Mouse (Mus musculus): ENCODE measurements around the gene Cnpy1. TPM values are rescaled to one million over a fixed set of nuclear protein-coding genes. Genes with fewer than 3 reads are reported as not detected.

The Cnpy1 gene
- polyA plus RNA-seq, 1 experiment from 2014 or later, result not detected

DNA sequence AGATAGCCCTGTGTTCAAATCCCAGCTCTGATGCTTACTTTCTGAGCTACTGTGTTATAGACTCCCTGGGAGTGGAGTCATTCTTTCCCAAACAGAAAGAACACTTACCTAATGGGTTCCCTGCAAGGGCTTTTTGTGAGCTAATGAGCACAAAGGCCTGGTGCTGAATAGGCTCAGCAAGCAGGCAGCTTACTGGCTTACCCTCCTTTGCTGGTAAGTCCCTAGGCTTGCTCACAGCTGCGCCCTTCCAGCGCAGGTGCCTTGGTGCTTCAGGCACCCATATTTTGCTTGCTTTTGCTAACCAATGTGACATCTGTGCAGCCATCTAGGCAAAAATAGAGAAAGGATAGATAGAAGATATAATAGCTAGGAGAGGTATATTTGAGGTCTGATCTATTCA lies 69.0 kb downstream of the Cnpy1 start:
- H3K36me3 ChIP-seq, result no peaks in the 10 kb centered on the region
- H3K4me3 ChIP-seq, result no peak overlapping the region
- no peaks in the 10 kb centered on the region for H3K9me3 ChIP-seq (replicated peaks)
- ATAC-seq (replicated peaks; ENCODE audit: insufficient number of reproducible peaks, insufficient read depth, low FRiP score, low read depth), result no peak
- H3K9ac ChIP-seq, result no peak overlapping the region
- H3K27ac ChIP-seq, result no peak overlapping the region
- H3K4me2 ChIP-seq, result no peak overlapping the region
- peaks cover 88% of the 10 kb centered on the region for H3K27me3 ChIP-seq
- H3K4me1 ChIP-seq (replicated peaks), result peaks cover 6% of the 10 kb centered on the region
- 8% methylated on average over 2 of the region's 2 CpGs for WGBS

DNA sequence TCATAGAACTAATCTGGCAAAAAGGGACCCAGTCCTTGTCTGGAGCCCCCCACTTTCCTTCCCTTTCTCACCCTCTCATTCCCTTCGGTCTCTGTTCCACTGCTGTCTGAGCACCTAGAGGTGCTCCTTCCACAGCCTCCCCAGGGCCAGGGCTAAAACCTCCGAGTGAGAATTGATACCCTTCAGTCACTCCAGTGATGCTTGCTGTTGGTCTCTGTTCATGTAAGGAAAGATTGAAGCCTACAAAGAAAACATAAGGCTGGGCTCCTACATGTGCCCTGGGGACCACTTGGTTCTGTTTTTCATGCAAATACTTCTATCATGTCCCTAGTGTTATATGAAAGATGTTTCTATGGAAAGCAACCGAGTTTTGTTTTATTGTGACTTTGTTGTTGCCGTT lies 69.6 kb downstream of the Cnpy1 start:
- 8% methylated on average over 4 of the region's 4 CpGs for WGBS
- H3K4me2 ChIP-seq, result no peak overlapping the region
- no peak for ATAC-seq (replicated peaks; ENCODE audit: insufficient number of reproducible peaks, insufficient read depth, low FRiP score, low read depth)
- H3K9ac ChIP-seq, result no peak overlapping the region
- H3K27ac ChIP-seq, result no peak overlapping the region
- H3K4me1 ChIP-seq (replicated peaks), result peaks cover 7% of the 10 kb centered on the region
- H3K4me3 ChIP-seq, result no peak overlapping the region
- no peaks in the 10 kb centered on the region for H3K9me3 ChIP-seq (replicated peaks)
- H3K36me3 ChIP-seq, result no peaks in the 10 kb centered on the region
- H3K27me3 ChIP-seq, result peaks cover 92% of the 10 kb centered on the region

DNA sequence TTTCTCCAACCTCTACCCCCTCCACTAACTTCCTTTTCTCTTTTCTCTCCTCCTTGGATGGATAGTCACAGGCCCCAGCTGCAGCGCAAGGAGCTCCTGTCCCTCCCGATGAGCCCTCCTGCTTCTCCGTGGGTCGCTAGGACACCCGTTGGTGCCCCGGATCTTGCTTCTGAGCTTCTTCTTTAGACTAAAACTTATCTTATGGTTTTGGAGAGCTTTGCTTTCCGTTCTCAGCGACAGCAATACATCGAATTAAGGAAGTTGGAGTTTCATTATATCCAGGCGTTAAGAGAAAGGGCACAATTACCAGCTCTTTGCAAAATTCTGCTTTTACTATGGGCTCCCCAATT lies 70.1 kb downstream of the Cnpy1 start:
- no peaks in the 10 kb centered on the region for H3K36me3 ChIP-seq
- no peak for ATAC-seq (replicated peaks; ENCODE audit: insufficient number of reproducible peaks, insufficient read depth, low FRiP score, low read depth)
- no peaks in the 10 kb centered on the region for H3K9me3 ChIP-seq (replicated peaks)
- peaks cover 92% of the 10 kb centered on the region for H3K27me3 ChIP-seq
- 3% methylated on average over 10 of the region's 10 CpGs for WGBS
- no peak overlapping the region for H3K4me3 ChIP-seq
- H3K9ac ChIP-seq, result no peak overlapping the region
- H3K27ac ChIP-seq, result no peak overlapping the region
- peaks cover 10% of the 10 kb centered on the region for H3K4me1 ChIP-seq (replicated peaks)
- no peak overlapping the region for H3K4me2 ChIP-seq

DNA sequence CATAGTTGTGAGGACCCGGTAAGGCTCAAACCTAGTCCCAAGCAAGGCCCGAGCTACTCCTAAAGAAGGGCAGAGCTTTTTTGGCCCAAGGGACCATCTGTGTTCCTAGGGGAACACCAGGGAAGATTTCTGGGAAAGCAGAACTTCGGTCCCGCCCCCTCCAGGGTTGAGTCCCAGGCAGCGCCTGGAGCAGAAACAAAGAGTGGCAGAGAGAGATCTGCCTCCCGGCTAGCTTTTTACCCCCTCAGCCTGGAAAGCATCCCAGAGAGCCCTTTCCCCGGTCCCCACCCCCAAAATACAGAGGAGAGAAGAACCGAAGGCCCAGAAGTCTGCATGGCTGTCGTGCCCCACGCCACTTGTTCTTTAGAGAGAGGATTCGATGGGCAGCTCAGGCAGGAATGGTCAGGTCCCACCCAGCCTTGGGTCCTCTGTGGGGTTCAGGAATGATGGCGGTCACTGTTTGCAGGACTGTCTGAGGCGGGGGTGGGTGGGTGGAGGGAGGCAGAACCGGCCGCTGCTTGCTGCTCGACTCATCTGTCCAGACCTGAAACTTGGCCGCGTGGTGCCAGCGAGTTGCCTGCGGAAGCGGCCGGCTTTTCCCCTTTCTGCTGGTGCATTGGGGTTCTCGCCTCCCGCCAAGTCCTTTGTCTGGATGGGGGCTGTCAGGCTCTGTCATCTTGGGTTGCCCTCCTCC lies 70.6 kb downstream of the Cnpy1 start:
- 2% methylated on average over 24 of the region's 24 CpGs for WGBS

DNA sequence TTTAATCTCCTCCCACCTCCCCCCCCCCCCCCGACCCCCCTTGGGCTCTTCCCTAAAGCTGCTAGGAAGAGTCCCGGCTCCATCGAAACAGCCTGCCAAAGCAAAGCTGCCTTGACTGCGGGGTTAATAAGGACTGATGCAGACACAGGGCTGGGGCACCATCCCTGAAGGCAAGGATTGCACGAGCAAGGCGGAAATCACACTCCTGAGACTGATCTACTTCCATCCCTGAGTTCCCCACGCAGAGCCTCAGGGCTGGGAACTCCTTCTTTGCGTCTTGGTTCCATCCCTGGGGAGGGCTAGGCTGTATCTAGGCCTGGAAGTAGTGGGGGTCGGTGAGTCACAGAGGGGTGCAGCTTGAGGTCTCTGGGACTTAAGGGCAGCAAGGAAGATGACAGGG lies 71.5 kb downstream of the Cnpy1 start:
- WGBS, result 1% methylated on average over 9 of the region's 9 CpGs
- H3K4me2 ChIP-seq, result no peak overlapping the region
- no peak overlapping the region for H3K9ac ChIP-seq
- no peak overlapping the region for H3K4me3 ChIP-seq
- H3K36me3 ChIP-seq, result no peaks in the 10 kb centered on the region
- H3K27ac ChIP-seq, result no peak overlapping the region
- peaks cover 94% of the 10 kb centered on the region for H3K27me3 ChIP-seq
- ATAC-seq (replicated peaks; ENCODE audit: insufficient number of reproducible peaks, insufficient read depth, low FRiP score, low read depth), result no peak
- no peaks in the 10 kb centered on the region for H3K9me3 ChIP-seq (replicated peaks)
- H3K4me1 ChIP-seq (replicated peaks), result peaks cover 10% of the 10 kb centered on the region

More for the DNA sequence above, 70.6 kb downstream of the Cnpy1 start:
- no peaks in the 10 kb centered on the region for H3K36me3 ChIP-seq
- H3K4me3 ChIP-seq, result no peak overlapping the region
- no peak overlapping the region for H3K27ac ChIP-seq
- H3K9me3 ChIP-seq (replicated peaks), result no peaks in the 10 kb centered on the region
- H3K27me3 ChIP-seq, result peaks cover 93% of the 10 kb centered on the region
- no peak overlapping the region for H3K9ac ChIP-seq
- no peak for ATAC-seq (replicated peaks; ENCODE audit: insufficient number of reproducible peaks, insufficient read depth, low FRiP score, low read depth)
- peaks cover 10% of the 10 kb centered on the region for H3K4me1 ChIP-seq (replicated peaks)
- no peak overlapping the region for H3K4me2 ChIP-seq

DNA sequence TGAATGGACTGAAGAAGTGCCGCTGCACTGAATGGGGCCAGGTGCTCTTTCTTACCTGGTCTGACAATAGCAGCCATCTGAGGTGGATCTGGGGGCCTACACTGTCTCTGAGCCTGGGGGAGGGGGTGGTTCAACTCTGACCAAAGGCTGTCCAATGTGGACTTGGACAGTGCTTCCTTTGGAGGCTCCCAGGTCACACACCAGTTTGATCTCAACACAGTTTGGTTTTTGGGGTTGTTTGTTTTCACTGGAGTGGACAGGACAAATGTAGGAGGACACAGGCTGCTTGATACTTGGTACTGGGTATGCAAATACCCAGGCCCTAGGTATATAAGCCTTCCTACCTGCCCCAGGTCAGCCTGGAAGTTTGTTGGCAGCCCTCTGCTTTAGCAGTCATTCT lies 71.9 kb downstream of the Cnpy1 start:
- H3K36me3 ChIP-seq, result no peaks in the 10 kb centered on the region
- peaks cover 94% of the 10 kb centered on the region for H3K27me3 ChIP-seq
- no peak overlapping the region for H3K4me3 ChIP-seq
- no peak overlapping the region for H3K9ac ChIP-seq
- ATAC-seq (replicated peaks; ENCODE audit: insufficient number of reproducible peaks, insufficient read depth, low FRiP score, low read depth), result no peak
- H3K4me2 ChIP-seq, result no peak overlapping the region
- H3K9me3 ChIP-seq (replicated peaks), result no peaks in the 10 kb centered on the region
- peaks cover 12% of the 10 kb centered on the region for H3K4me1 ChIP-seq (replicated peaks)
- H3K27ac ChIP-seq, result no peak overlapping the region
- WGBS, result 14% methylated on average over 1 of the region's 1 CpGs

DNA sequence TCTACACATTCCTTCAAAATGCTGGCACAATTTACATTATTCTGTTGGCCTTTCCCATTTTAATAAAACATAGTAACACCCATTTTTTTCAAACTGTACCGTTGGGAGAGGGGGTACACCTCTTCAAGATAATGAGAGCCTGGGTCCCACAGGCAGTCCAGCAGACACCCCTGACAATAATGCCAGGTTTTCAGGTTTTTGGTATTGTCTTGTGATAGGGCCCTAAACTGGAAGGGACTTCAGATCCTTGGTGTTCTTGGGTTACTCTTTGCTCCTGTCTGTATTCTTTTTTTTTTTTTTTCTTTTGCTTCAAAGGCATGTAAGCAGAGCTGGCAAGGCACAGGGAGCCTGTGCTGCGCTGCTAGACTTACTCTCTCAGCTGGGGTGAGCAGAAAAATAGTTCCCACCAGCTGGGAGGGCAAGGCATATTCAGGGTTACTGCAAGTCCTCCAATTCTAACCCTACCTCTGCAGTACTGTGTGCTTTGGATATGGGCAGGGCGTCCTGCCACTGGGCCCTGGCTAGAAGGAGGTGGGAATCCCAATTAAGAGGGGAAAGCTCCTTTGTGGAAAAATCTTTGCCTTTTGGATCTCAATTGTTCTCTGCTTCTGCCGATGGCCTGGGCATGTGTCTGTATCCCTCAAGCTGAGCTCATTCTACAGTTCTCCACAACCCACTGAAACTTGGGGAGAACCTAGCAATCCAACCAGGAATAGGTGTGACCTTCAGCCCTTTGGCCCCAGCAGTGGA lies 72.5 kb downstream of the Cnpy1 start:
- Histone ChIP-seq H3K27ac (no peak overlapping the region), H3K36me3 (no peaks in the 10 kb centered on the region), H3K9ac (no peak overlapping the region), H3K4me2 (no peak overlapping the region), H3K4me3 (no peak overlapping the region), H3K4me1 (replicated peaks) (peaks cover 17% of the 10 kb centered on the region), H3K27me3 (peaks cover 94% of the 10 kb centered on the region), H3K9me3 (replicated peaks) (no peaks in the 10 kb centered on the region)
- no peak for ATAC-seq (replicated peaks; ENCODE audit: insufficient number of reproducible peaks, insufficient read depth, low FRiP score, low read depth)
- WGBS, result 13% methylated on average over 4 of the region's 4 CpGs

DNA sequence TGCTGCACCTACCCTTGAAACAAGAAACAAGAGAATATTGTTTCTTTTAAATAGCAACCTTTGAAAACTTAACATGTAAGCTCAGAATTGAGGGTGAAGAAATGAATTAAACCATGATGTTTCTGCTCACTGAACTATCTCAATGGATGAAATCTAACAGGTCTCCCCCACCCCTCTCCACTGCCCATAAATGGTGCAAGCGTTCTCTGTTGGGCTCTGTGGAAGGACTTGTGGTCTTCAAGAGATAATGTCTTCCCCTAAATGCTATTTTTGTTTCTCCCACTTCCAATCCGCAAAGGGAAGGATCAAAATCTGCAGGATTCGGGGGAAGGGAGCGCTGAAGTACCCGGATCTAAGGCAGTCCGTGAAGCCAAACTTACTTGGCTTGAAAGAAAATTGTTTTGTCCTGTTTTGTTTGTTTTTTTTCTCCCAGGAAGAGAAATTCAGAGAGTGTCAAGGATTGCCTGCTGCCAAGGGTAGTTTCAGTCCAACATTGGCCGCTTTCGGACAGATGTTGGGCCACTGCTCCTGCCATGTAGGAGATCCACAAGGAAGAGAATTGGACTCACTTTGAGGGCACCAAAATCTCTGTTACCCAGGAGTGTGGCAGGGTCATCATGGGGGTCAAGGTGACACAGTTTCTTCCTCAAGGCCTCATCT lies 73.2 kb downstream of the Cnpy1 start:
- 9% methylated on average over 8 of the region's 8 CpGs for WGBS
- Histone ChIP-seq H3K9me3 (replicated peaks) (no peaks in the 10 kb centered on the region), H3K4me3 (no peak overlapping the region), H3K36me3 (no peaks in the 10 kb centered on the region), H3K27me3 (peaks cover 97% of the 10 kb centered on the region), H3K4me1 (replicated peaks) (peaks cover 24% of the 10 kb centered on the region), H3K27ac (no peak overlapping the region), H3K9ac (no peak overlapping the region), H3K4me2 (no peak overlapping the region)
- no peak for ATAC-seq (replicated peaks; ENCODE audit: insufficient number of reproducible peaks, insufficient read depth, low FRiP score, low read depth)

DNA sequence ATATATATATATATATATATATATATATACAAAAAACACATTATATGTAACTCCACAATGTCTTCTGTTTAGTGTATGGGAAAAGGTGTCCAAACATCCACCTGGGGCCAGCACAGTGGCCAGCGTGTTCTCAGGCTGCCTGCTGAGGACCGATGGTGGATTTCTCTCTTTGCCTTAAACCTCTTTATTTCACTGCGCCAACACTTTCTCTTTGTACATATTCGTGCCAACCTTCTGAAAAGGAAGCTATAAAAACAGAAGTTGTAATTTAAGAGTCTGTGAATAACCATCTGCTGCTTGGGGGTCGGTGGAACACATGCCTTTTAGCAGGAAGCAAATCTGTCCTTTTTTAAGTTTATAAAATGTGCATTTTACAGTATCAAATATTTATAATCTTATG lies 73.9 kb downstream of the Cnpy1 start:
- peaks cover 29% of the 10 kb centered on the region for H3K4me1 ChIP-seq (replicated peaks)
- no peak overlapping the region for H3K9ac ChIP-seq
- H3K4me3 ChIP-seq, result no peak overlapping the region
- no peak overlapping the region for H3K4me2 ChIP-seq
- no peaks in the 10 kb centered on the region for H3K9me3 ChIP-seq (replicated peaks)
- ATAC-seq (replicated peaks; ENCODE audit: insufficient number of reproducible peaks, insufficient read depth, low FRiP score, low read depth), result no peak
- 23% methylated on average over 5 of the region's 5 CpGs for WGBS
- no peak overlapping the region for H3K27ac ChIP-seq
- no peaks in the 10 kb centered on the region for H3K36me3 ChIP-seq
- peaks cover 97% of the 10 kb centered on the region for H3K27me3 ChIP-seq

DNA sequence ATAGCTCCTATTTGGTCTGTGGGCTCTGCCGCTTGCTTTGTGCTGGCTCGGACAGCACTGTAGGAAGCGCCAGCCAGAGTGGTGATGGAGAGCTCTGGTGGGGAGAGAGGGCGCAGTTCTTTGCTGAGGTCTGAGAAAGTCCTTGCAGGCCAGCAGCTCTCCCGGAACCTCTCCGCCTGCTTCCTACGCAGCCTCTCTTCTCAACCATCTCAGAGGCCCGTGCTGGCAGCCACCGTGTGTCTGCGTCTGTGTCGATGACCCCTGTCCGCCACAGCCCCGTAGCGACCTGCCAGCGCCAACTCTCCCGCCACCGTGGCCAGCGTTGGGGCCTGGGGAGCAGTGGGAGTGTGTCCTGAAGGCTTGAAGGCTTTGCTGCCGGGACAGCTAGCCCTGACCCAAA lies 74.7 kb downstream of the Cnpy1 start:
- peaks cover 36% of the 10 kb centered on the region for H3K4me1 ChIP-seq (replicated peaks)
- no peak overlapping the region for H3K27ac ChIP-seq
- ATAC-seq (replicated peaks; ENCODE audit: insufficient number of reproducible peaks, insufficient read depth, low FRiP score, low read depth), result no peak
- WGBS, result 3% methylated on average over 19 of the region's 19 CpGs
- H3K36me3 ChIP-seq, result no peaks in the 10 kb centered on the region
- no peaks in the 10 kb centered on the region for H3K9me3 ChIP-seq (replicated peaks)
- no peak overlapping the region for H3K9ac ChIP-seq
- no peak overlapping the region for H3K4me3 ChIP-seq
- H3K4me2 ChIP-seq, result no peak overlapping the region
- peaks cover 97% of the 10 kb centered on the region for H3K27me3 ChIP-seq

DNA sequence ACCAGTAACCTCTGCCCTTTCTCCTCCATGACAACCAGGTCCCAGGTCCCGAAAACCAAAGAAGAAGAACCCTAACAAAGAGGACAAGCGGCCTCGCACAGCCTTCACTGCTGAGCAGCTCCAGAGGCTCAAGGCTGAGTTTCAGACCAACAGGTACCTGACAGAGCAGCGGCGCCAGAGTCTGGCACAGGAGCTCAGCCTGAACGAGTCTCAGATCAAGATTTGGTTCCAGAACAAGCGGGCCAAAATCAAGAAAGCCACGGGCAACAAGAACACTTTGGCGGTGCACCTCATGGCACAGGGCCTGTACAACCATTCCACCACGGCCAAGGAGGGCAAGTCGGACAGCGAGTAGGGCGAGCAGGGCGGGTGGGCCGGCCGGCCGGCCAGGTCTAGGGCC lies 75.5 kb downstream of the Cnpy1 start:
- Histone ChIP-seq H3K27me3 (peaks cover 97% of the 10 kb centered on the region), H3K9ac (no peak overlapping the region), H3K9me3 (replicated peaks) (no peaks in the 10 kb centered on the region), H3K27ac (no peak overlapping the region), H3K4me2 (no peak overlapping the region), H3K4me1 (replicated peaks) (peaks cover 40% of the 10 kb centered on the region), H3K36me3 (no peaks in the 10 kb centered on the region), H3K4me3 (no peak overlapping the region)
- no peak for ATAC-seq (replicated peaks; ENCODE audit: insufficient number of reproducible peaks, insufficient read depth, low FRiP score, low read depth)
- WGBS, result 7% methylated on average over 17 of the region's 17 CpGs
